Mouse (Mus musculus) MEL-GATA-1-ER (cell line): ENCODE results near the gene Ano2.

Source experiments
- DNase-seq: peaks from one replicate; pipeline ENCODE4 v3.0.0-alpha.2; 2012; ENCODE audit warnings: low read depth; ENCODE audit errors: extremely low read depth

The Ano2 gene

DNA sequence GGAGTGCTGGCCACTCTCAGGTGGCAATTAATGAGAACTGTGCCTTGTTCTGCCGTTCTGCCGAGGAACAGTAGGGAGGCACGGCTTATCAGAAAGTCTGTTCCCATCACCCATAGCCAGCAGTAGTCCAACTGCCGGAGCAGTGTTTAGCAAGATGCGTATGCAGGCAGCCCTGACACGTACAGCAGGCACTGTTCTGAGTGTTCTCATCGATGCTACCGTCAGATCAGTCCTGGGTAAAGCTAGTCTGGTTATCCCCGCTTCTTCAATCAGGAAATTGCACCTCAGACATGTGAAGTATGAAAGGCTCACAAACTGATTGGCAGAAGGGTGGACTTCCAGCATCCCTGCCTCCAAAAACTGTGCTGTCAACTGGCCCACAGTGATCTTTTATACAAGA, 224.2 kb downstream of the Ano2 start:
- DNase-seq: no peak

DNA sequence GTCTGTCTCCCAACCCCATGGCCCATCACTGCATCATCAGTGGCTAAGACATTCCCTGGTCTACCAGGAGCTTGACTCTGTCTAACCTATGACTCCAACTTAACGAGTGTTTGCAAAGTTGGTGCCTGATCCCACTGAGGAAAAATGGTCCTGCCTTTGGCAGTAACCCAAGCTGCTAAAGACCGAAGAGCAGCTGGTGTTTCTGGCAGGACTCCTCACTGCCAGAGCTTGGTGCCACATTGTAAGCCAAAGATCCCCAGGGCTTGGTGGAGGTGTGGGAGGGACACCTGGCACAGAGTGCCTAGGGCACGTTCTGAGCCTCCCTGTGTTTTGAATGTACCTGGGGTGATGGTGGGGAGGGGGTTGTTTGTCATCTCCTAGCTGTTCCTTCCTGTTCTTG, 232.5 kb downstream of the Ano2 start:
- no peak for DNase-seq

DNA sequence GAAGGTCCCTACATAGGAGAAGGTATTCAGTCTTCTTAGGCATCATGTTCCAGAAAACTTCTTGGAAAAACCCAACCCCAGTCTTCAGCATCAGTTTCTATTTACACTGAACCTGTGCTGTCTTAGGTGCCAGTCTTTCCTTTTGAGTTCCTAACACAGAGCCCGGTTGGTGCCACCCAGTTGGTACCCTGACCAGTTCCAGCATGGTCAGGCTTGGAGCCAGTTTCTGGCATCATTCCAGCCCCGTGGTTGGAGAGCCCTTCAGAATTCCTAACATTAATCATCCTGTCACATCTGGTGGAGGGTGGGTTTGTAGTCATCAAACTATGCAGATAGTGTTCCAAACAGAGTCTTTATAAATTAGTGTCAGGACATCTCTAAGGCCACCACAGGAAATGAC, 234.8 kb downstream of the Ano2 start:
- DNase-seq: no peak

DNA sequence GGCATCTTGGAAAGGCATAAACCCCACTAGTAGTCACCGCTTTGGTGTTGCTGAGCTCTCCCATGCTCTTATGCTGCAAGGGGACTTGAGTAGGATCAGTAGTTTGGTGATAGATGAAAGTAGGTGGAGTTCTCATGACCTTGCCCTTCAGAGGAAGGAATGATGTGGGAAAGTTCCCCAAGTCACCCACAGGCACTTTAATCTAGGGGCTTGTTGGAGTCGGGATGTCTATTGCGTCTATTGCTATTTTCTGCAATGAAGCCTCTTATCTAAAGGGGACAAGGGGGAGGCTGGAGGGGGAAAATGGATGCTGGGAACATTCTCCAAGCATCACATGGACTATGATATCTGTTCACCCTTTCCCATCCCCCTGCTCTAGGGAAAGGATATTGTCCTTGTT, 235.6 kb downstream of the Ano2 start:
- DNase-seq: no peak

DNA sequence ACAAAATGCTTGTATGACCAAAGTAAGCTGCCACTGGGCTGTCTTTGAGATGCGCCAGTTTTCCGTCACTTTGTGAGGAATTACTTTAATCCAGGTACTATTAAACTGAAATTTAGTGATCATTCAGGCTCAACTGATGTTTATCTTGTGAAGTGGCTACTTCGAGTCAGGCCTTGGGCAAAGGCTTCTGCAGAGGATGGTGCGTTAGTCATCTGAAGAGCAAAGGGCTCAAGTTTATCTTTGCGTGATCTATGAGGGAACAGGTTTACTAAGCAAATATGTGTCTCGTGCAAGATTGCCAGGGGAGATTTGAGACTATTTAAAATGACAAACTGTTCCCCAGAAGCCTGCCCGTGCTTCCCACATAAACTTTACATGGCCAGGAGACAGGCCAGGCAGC, 241.7 kb downstream of the Ano2 start:
- DNase-seq: no peak

DNA sequence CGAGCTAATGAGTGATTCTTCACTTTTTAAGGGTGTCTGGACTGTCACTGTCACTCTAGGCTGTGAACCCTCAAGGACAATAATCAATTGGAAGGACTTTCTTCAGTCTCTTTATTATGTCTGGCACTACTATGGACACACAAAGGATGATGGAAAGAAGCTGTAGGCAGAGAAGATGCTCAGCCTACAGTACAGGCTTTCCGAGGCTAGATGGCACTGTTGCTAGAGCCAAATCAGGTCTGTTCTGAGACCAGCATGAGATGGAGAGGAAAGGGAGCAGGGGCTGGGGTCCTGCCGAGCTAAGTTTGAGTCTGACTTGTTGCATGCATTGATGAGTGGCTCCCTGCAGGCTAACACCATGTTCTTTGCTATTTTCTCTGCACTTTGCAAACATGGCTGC, 264.7 kb downstream of the Ano2 start:
- no peak for DNase-seq

DNA sequence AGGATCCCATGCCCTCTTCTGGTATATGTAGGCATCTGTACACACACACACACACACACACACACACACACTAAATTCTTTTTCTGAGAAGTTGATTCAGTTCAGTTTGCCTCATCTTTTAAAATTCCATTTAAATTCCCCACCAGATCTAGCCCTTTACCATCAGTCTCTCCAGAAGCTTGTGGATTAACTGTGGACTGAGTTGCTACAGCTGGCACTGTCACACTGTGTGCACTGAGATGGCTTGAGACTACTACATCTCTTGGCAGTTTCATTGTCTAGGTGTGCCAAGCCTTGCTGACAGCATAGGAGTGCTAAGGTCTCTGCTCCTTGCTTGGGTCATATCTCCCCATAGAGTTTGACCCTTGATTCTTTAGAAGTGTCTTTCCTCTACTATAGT, 283.3 kb downstream of the Ano2 start:
- DNase-seq: no peak

DNA sequence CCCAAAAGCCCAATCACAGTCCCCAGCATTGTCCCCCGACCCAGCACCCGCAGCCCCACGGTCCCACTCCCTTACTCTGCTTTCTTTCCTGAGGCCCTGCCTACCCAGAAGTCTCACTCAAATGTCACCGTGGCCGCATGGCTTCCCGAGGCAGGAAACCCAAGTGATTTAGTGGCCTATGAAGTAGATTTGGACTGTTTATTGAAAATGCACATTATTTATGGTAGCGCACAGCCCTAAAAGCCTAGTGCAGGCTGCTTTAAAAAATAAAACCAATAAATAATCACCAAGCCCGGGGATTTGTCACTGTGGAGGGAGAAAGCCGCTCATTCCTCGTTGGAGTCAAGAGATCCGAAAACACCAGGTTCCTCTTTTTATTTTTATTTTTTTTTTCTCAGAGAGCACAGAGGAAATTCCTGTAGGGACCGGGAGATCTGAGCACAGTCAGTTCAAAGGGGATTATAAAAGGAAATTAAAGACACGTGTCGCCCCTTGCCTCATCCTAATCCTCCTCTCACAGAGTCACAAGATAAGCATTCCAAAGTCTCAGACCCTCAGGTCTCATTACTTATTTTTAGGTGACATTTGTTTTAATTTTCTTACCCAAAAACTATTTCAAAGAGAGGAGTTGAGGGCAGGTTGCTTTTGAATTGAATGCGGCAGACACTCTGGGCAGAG, 285.7 kb downstream of the Ano2 start:
- DNase-seq: no peak

DNA sequence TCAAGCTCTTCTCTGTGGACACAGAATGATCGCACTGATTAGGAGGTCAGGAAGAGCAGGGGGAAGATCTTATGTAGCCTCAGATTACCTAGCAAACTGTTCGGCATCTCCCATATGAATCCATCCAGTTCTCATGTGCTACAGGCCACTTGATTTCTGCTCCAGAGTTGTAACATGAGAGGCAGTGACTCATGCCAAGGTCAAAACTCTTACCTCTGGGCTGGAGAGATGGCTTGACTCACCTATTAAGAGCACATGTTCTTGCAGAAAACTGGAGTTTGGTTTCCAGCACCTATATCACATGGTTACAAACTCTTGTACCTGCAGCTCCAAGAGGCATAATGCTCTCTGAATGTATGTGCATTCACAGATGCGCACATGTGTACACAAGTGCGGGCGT, 289.4 kb downstream of the Ano2 start:
- no peak for DNase-seq

DNA sequence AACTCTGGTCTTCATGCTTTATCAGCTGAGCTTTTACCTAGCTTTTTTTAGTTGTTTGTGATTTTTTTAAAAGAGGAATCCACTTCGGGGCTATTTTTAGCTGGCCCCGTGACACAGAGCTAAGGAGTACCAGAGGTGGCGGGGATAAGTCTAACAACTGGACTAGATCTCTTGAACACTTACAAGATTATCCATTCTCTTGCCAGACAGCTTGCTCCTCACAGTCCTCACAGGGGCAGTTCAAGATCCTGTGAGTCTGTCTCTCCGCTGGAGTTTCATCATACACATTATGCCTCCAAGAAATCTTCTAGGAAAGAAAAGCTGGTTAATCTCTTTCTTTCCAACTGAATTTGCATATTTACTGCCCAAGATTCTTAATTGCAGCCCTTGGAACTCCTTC, 293.8 kb downstream of the Ano2 start:
- no peak for DNase-seq

DNA sequence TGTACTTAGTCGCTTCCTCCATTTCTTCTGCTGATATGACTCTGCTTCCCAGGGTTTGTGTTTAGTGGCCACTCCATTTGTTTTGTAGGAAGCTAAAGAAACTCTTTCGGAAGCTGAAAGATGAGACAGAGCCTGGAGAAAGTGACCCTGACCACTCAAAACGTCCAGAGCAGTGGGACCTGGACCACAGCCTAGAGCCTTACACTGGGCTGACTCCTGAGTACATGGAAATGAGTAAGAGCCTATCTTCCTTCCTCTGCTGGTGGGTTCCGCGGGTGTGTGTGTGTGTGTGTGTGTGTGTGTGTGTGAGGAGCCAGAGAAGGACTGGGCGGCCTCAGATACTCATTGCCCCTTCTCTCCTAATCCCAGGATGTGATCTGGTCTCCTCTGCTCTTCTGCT, 302.5 kb downstream of the Ano2 start:
- DNase-seq: no peak

DNA sequence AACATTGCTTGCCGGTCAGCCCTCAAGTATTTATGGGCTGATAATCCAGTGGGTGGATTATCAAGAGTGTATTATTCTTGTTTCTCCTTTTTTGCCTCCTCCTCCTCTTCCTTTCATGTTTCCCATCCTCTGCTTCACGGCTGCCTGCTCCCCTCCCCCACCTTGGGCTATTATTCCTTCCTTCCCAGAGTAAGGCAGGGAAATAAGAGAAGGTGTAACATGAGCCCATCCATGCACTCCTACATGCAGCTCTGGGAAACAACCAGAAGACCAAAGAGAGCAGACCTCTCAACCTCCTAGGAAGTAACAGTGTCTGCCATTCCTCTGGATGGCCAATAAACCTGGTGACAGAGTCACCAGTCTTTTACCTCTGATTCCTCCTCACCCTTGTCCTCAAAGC, 311.6 kb downstream of the Ano2 start:
- no peak for DNase-seq

DNA sequence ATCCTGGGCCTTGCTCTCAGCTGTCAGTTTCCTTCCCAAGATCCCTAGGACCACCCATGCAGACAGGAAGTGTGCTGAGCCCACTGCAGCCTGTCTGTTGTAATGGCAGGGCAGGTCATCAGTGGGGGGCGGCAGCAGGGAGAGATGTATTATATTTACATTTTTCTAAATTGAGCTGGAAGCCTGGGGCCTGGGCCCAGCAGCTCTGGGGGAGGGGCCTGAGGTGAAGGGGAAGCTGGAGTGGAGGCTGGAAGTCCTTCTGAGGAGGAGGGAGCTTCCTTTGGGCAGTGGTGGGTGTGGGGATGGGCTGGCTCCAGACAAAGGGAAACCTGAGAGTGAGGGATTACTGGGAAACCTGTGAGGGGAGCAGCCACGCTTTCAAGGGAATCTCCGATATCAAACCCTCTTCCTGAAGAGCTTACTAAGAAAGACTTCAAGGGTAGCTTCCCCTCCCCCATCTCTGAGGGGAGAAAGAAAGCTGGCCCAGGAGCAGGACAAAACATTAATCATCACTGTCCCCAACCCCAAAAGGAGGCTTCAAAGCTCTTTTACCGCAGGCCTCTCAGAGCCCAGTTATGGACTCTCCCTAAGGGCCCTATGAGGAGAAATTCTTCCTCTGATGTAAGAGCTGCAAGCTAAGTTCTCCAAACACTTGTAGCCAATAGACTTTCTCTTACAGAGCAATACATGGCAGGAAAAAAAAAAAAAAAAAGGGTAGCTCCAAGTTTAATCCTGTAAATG, 313.0 kb downstream of the Ano2 start:
- no peak for DNase-seq

DNA sequence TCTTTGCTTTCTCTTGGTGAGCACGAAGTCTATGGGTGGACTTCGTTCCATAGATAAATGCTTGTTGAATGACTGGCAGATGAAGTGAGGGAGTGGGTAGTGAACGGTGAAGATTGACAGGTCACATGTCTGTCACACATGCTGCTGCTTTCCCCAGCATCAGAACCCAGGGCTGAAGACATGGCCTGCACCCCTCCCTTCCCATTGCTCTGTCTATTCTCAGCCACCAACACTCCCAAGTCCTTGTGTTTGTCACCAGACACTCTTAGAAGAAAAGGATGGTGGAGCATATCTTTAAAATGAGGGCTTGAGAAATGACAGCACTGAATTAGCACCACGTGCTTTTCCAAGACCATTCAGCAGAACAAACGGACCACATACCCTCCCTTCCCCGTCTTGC, 316.4 kb downstream of the Ano2 start:
- DNase-seq: no peak

DNA sequence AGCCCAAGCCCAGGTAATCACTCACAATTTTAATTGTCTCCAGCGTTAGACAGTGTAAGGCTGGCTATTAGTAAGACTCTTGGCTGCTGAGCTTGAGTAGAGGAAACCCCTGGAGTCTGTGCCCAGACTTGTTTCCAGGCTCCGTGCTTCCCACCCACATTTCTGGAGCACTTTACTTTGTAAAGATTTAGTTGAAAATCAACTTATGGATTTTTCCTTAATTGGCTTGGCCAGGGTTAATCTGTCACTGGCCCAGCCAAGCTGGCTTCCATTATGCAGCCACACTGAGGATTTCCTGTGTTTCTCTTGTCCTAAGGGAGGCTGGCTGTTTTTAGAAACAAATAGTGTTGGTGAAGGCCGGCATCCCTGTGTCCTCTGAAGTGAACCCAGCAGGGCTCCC, 318.9 kb downstream of the Ano2 start:
- DNase-seq: no peak

DNA sequence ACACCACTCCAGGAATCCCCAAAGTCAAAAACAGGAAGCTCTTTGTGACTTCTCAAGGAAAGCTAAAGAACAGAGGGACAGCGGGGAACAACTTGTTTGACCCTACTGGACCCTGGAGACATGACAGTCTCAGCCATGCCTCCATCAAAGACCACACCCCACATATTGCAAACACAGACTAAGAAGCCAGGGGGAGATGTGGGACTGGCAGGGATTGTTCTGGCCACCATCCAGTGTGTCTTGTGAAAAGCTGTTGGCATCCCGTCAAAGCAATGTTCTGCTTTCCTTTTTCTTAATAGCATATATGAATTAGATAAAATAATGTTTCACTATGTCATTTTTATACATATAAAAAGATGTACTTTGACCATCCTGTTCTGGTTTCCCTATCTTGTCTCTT, 326.8 kb downstream of the Ano2 start:
- DNase-seq: no peak

DNA sequence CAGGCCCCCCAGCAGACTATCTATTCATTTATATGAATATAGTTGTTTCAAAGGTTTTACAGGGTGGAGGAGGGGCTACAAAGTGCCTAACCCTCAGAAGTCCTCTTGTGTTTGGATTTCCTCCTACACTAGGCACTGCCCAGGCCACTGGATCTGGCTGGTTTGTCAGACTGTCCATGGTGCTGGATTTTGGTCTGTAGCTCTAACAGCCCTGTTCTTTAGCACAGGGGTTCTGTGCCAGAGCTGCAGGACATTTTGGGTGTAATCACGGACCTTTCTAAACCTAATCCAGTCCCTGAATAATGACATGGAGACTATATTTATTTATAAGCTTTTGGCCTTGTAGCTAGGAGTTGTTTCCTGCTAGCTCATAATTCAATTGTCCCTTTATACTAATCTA, 328.2 kb downstream of the Ano2 start:
- DNase-seq: no peak

DNA sequence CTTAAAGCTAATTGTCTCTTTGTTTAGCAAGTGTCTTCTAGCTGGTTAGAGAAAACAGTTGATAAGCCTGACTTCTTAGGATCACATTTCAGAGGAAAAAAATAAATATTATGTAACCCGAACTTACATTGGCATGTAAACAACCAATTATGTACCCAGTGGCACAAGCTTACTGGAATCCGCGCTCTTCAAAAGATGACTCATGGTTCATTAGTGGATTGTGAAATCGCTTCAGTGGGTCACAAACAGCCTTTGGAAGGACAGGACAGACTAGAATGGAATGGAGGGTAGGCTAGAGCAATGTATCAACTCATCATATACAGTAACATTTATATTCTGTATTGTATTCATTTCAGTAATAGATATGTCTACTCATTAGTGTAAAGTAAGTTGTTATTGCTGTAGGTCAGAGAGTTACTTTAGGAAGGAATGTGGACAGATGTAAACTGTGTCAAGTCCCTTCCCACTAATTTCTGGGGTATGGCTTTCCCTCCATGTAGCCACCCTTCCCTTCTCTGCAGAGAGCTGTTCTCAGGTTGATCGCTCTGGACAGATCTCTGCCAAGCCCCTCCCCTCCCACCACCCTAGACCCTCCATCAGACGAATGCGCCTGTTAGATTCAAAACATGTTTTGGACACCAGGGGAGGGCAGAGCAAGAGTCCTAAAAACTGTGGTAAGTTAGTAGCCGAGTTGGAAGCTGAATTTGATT, 343.6 kb downstream of the Ano2 start:
- no peak for DNase-seq

DNA sequence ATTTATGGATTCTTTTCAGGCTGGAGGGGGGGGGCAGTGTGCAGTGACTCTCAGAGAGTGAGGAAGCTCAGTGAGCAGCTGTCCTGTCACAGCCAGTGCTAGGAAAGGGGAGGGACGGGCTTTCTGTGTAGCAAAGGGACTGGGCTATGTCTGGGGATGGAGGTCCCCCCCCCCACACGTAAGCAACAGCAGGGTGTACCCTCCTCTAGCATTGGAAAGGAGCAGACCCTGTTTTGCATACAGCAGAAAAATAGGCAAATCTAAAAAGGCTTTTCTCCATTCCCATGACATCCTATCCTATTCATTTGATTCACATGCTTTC, 344.1 kb downstream of the Ano2 start:
- DNase-seq: no peak

DNA sequence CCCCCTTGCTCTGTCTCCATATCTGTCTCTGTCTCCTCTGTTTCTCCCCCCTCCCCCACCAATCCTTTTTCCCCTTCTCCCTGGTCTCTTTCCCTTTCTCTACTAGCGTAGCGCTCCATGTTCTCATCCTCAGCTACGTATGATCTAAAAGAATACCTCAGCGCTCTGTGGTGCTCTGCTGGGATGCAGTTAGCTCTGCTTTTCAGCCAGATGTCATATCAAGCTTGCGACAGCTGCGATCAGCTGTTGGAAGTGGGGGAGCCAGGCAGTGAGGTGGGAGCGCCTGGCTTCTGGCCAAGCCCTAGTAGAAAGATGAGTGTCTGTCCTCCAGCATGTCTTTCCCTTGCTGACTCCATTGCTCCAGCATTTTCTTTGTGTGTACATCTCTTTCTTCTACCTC, 344.5 kb downstream of the Ano2 start:
- no peak for DNase-seq

DNA sequence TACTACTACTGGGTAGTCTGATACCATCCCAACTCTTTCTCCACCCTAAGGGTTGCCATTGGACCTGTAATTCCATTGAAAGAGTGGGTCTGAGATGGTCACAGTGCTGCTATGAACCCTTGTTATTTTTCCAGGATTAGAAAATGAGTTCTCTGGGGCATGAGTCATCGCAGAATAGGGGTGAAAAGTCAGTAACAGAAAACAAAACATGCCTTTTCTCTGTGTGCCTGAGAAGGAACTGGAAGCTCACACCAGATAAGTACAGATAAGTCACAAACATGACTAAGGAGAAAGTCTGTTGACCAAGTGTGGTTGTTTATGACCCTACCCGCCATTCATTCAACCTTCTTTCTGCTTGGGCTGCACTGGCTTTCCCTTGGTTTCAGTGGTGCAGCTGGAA, 345.4 kb downstream of the Ano2 start:
- DNase-seq: no peak

DNA sequence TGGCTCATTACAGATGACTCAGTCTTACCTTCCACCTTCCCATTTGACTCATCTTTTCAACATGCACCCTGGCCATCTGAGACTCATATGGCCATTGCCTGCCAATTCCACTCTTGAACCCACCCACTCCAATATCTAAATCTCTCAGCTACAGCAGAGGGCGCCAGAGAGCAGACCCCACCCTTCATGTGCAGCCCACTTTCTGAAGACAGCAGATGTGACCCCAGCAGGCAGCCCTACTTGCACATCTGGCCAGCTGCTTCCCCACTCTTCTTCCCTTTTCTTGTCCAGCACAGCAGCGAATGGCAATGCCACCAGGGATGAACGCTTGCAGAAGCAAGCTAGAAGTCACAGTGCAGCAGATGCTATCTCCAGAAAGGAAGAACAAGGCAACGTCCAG, 355.7 kb downstream of the Ano2 start:
- DNase-seq: no peak

DNA sequence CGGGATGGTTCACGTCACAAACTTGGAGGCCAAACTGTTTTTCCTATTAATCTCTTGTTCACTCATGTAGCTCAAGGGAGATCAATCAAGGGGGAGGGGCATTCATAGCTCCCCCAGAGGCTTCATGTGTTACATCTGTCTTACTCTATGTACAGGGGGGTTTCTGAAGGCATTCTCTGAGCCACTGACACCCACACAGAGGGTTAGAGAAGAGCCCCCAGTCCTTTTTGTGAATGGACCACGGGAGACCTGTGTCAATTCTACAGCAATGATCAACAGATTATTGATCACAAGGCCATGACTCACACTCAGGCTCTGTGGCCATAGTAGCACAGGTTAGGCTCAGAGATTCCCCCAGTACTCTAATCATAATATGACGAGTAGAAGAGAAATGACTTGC, 358.0 kb downstream of the Ano2 start:
- no peak for DNase-seq
